Mouse (Mus musculus): ENCODE measurements around the gene Foxp1. TPM values are rescaled to one million over a fixed set of nuclear protein-coding genes. Genes with fewer than 3 reads are reported as not detected.

Gene Foxp1
- polyA plus RNA-seq, 1 experiment from 2014 or later, result 18.9 TPM

- 73% methylated on average over 2 of the region's 2 CpGs for WGBS (ENCODE audit: insufficient replicate concordance)
- no peak for ATAC-seq
- H3K27me3 ChIP-seq (ENCODE audit: insufficient read depth, low read length), result no peaks in the 10 kb centered on the region
These were observed 646.1 kb downstream of the Foxp1 start for GRCm38 (mm10) chr6:98876401-98876800.

More at GRCm38 (mm10) chr6:98876401-98876800, 646.1 kb downstream of the Foxp1 start:
- Histone ChIP-seq H3K9ac (replicated peaks) (no peak overlapping the region), H3K4me3 (ENCODE audit: low read depth, low read length) (no peak overlapping the region), H3K4me1 (ENCODE audit: insufficient read depth) (no peaks in the 10 kb centered on the region), H3K27ac (ENCODE audit: low read depth) (no peak overlapping the region), H3K9me3 (ENCODE audit: low read length) (no peaks in the 10 kb centered on the region), H3K4me2 (ENCODE audit: low read depth, low read length) (no peak overlapping the region), H3K36me3 (replicated peaks; ENCODE audit: insufficient read depth, low read length) (no peaks in the 10 kb centered on the region)
- no peak for DNase-seq
- TF ChIP-seq EP300 (IDR thresholded peaks at IDR 0.05; ENCODE audit: low read depth) (no peak), CTCF (IDR thresholded peaks at IDR 0.05; ENCODE audit: low read depth) (no peak)

Small RNAs within 50 kb of the gene (microRNA-seq; reads per million reads assigned to microRNA genes)
- gene Gm22328 (not detected), gene Gm49348 (not detected)

Other genes starting within 250 kb of the Foxp1 start
- gene Eif4e3, start 144.1 kb upstream of the Foxp1 start, polyA plus RNA-seq (2015; fragmentation: Nextera tagmentation; extraction: Ambion mirVana), result 3.8 and 4.3 TPM in 2 replicates
- 0.86 and 1.2 TPM in 2 replicates for gene Gm20696, start 144.1 kb upstream of the Foxp1 start, polyA plus RNA-seq (2015; fragmentation: Nextera tagmentation; extraction: Ambion mirVana)
- gene Gpr27, start 170.0 kb upstream of the Foxp1 start, polyA plus RNA-seq (2015; fragmentation: Nextera tagmentation; extraction: Ambion mirVana), result 0.17 and 0.18 TPM in 2 replicates
- gene Prok2, start 203.7 kb upstream of the Foxp1 start, polyA plus RNA-seq (2015; fragmentation: Nextera tagmentation; extraction: Ambion mirVana), result 0.40 and 0.52 TPM in 2 replicates